Mouse (Mus musculus) layer of hippocampus, adult 9-10 months (tissue): Measurements from ENCODE around the gene Tyrobp.

Source experiments
- DNase-seq: peaks from one replicate; pipeline ENCODE4 v3.0.0; 2022; ENCODE audit warnings: low spot score

Tyrobp gene

GRCm38 (mm10) chr7:30464816-30465300, 51.3 kb downstream of the Tyrobp start:
- no peak for DNase-seq
